Comparison of ENCODE assay signal across 17 mouse cellular contexts in the genomic region with DNA sequence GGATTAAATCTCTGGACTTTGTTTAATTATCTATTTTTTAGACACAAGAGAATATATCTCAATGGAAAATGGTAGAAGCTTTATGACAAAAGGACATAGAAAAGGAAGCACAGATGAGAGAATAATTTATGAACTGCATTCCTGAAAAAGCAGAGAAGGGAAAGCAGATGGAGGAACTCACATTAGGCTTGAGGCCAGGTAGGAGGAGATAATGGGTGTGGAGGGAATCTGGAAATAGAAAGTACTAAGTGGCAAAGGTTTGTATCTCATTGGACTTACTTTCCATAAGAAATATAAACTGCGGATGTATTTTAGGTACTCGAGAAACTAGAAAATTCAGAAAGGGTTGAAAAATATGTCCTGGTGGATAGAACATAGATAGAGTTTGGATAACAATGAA.
A peak's percentile ranks its signal among the peaks of the same experiment; 100 is the strongest.
DNase-seq lines count a peak whose midpoint lies in the region.
"Had no signal": no experiment of that assay in that cellular context is flagged by ENCODE, and none has a peak within 500 bp of the region (broad histone marks: within the 10 kb centered on the region; RNA-seq: fewer than 3 reads in every experiment).

No protein-coding gene starts in this region.

- peak; percentile 36 to 67 for DNase-seq in cerebellum, adult 18-20 months
- no peak for DNase-seq in cerebellum, adult 11-12 months
- peak; percentile 15 for DNase-seq in right cerebral cortex, adult 18-20 months
- DNase-seq in right cerebral cortex, adult 2 months (ENCODE audit: low spot score in 2 of 2) = no peak
- DNase-seq in cerebellum, adult 9-11 months = peak; percentile 54
- peak; percentile 29 for DNase-seq in telencephalon, adult 2 months (ENCODE audit: low read depth, low spot score)
- DNase-seq in kidney, postnatal 14 days = no peak
- no peak for DNase-seq in layer of hippocampus, adult 11-12 months (ENCODE audit: low spot score)
- DNase-seq: adrenal gland, postnatal 10 days; adrenal gland, postnatal 36 days; B cell, adult 2 months; gastrocnemius, postnatal 25 days; heart, adult 18-20 months; heart, postnatal 10 days; heart, postnatal 36 days; kidney, adult 11 months; kidney, adult 8-10 months had no signal

Comparison
In these comparisons a context has a peak if more than half of its experiments do, and no peak if none do; other contexts are left out.
1. DNase-seq: peak in cerebellum, adult 18-20 months (2 of 2), right cerebral cortex, adult 18-20 months (single experiment), cerebellum, adult 9-11 months (single experiment) and telencephalon, adult 2 months (single experiment); none in cerebellum, adult 11-12 months (single experiment), right cerebral cortex, adult 2 months (0 of 2), kidney, postnatal 14 days (single experiment) and layer of hippocampus, adult 11-12 months (single experiment).